Mouse (Mus musculus) gastrocnemius, postnatal 36 days (tissue): ENCODE measurements around the gene Trim27. TPM values are rescaled to one million over a fixed set of nuclear protein-coding genes. Genes with fewer than 3 reads are reported as not detected.
A peak's percentile ranks its signal among the peaks of the same experiment; 100 is the strongest.

Experiments used
- DNase-seq, 2 experiments: peaks; one replicate each; pipeline ENCODE4 v3.0.0; 2022
- intact Hi-C: fragments of 180-260 bp; cut with DNase I; formaldehyde crosslinking; loops from one replicate; pipeline ENCODE4 v1.15.1; 2025
- long read RNA-seq, 2 experiments: library from polyadenylated mRNA; stranded (forward); transcript quantifications; one replicate each; pipeline ENCODE4 v2.0.0; 2021
- total RNA-seq, 2 experiments: library from RNA; stranded (reverse); gene quantifications; 2 replicates each; pipeline ENCODE4 v1.2.3; 2021

Trim27 gene
- total RNA-seq = 10 to 100 TPM; 19.8 to 20.7 TPM
- long read RNA-seq, experiment 1, full-length matches to known transcripts = 11 of 20 reads
- long read RNA-seq, experiment 1, partial matches to known transcripts = 0 of 20 reads
- long read RNA-seq, experiment 1, other reads (novel, unspliced or antisense) = 9 of 20 reads
- long read RNA-seq, experiment 2, full-length matches to known transcripts = 9 of 18 reads
- long read RNA-seq, experiment 2, partial matches to known transcripts = 3 of 18 reads
- long read RNA-seq, experiment 2, other reads (novel, unspliced or antisense) = 6 of 18 reads

- intact Hi-C loops = no loop called here
- DNase-seq = no peak
These were observed at the start of gene Trim27 for GRCm38 (mm10) chr13:21179367-21179723. Trim27 (plus strand) TSS chr13:21179445.

DNA sequence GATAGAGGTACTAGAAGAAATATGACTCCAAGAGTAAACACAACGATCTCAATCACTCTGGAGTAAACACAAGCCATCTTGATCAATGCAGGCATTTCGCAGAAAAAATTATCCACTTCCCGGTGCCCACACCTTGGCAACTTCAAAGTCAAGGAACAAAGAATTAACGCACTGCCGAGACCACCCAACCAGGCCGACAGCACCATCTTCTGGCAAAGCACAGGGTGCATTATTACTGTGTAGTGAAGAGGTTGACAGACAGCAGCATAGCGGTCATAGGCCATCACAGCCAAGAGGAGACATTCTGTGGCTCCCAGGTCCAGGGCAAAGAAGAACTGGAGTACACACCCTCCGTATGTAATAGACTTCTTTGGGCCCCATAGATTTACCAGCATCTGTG is 36.8 kb upstream of the Trim27 start:
- no peak for DNase-seq
- intact Hi-C loops = no loop called here

DNA sequence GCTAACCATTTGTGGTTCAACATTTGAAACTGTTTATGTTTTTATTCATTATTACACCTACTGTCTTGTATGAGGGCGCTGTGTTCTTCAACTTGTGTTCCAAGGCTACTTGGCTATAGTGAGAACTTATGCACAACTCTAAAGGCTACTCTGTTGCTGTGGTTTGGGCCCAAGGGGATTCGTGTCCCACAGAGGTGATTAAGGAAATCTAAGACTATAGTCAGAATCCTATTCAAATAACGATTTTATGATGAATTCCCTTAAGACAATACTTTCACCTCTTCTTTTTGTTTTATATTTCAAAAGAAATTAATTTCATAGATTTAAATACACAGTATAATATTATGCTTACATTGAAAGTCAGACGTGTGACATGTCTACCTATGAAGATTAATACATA is 33.5 kb upstream of the Trim27 start, which contains the start of gene Olfr1368:
Gene Olfr1368 (minus strand): TSS at position 101 of the 400 bp plus-strand sequence.
- no peak for DNase-seq
- intact Hi-C loops = no loop called here

- intact Hi-C loops = loop anchor here (5.0 to 10.0 kb wide), 3 partner anchors 211 to 841 kb away; no protein-coding TSS in a partner anchor
- DNase-seq = no peak
These were observed 23.4 kb upstream of the Trim27 start for GRCm38 (mm10) chr13:21155888-21156287.

- DNase-seq = no peak
- intact Hi-C loops = loop anchor here (5.0 to 10.0 kb wide), 3 partner anchors 213 to 843 kb away; no protein-coding TSS in a partner anchor
These were observed 21.2 kb upstream of the Trim27 start for GRCm38 (mm10) chr13:21158071-21158470.

DNA sequence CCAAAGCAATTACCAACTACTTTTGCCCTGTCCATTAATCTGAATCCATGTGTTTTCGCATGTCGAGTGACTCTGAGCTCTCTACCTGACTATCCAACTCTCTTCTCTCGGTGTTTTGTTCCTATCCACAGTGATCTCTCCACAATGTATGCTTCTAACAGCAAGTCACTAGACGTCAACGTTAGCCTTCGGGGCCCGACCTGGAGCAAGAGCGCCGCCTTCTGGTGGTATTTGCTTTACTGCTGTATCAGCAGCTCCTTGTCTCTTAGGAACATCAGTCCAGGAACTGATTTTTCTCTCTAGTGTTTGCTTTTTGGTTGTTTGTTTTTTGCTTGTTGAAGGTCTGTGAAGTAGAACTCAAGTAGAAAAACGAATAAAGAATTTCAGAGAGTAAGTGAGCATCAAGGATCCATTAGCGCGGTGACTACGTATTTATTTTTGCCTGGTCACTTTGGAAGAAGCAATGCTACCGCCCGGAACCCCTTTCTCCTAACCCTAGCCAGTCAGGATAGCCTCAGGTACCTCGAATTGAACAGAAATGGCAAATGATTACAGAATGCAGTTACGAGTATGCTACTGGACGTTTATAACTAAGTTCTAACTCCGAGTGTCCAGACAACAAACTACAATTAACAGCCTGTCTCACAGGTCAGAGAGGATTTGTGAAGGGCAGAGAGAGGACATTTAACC is 20.3 kb upstream of the Trim27 start:
- intact Hi-C loops = loop anchor here (5.0 to 10.0 kb wide), 3 partner anchors 214 to 844 kb away; no protein-coding TSS in a partner anchor
- peak; percentile 68 to 81 for DNase-seq

GRCm38 (mm10) chr13:21159475-21159819 is 19.8 kb upstream of the Trim27 start:
- intact Hi-C loops = loop anchor here (5.0 to 10.0 kb wide), 3 partner anchors 215 to 845 kb away; no protein-coding TSS in a partner anchor

DNA sequence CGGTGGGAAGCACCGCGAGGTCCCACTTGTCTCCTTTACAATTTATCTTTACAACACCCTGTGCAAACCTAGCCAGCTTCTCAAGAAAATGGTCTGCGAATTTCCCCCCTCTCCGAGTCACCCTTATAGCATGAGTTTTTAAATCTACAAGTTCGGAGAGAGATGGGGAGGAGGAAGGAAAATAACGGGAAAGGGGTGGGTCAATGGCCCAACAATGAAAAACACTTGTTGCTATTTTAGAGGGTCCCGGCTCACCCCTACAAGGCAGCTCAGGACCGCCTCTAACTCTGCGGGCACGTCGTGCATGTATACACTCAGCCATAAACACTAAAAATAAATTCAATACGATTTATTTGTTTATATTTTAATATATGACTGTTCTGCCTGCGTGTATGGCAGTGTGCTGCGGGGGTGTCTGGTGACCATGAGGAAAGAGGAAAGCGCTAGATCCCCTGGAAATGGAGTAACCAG is 19.2 kb upstream of the Trim27 start:
- no peak for DNase-seq
- intact Hi-C loops = loop anchor here (5.0 kb wide), 2 partner anchors 72 to 867 kb away; no protein-coding TSS in a partner anchor

More at GRCm38 (mm10) chr13:21159475-21159819, 19.8 kb upstream of the Trim27 start:
- no peak for DNase-seq

GRCm38 (mm10) chr13:21160657-21161590 is 18.3 kb upstream of the Trim27 start:
- intact Hi-C loops = loop anchor here (5.0 kb wide), 2 partner anchors 71 to 866 kb away; no protein-coding TSS in a partner anchor
- DNase-seq = peak; percentile 84 to 92

- DNase-seq = no peak
- intact Hi-C loops = loop anchor here (5.0 kb wide), 2 partner anchors 71 to 866 kb away; no protein-coding TSS in a partner anchor
These were observed 17.7 kb upstream of the Trim27 start for GRCm38 (mm10) chr13:21161591-21161990.

DNA sequence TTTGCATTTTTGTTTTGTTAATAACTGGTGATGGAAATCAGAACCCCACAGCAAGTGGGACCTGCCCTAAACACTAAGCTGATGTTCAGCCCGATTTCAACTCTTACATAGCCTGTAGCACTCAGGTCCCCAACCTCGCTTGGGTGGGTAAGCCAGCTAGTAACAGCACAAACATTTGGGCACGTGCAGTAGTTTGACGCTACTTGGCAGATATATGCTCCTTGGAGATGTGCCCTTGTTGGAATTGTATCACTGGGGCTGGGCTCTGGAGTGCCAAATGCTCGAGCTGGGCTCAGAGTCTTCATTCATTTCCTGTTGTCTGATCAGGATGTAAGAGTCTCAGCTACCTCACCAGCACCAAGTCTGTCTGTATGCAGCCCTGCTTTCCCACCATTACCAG is 16.7 kb upstream of the Trim27 start:
- DNase-seq = no peak
- intact Hi-C loops = loop anchor here (5.0 kb wide), 2 partner anchors 70 to 865 kb away; no protein-coding TSS in a partner anchor

- peak; percentile 37 to 41 for DNase-seq
- intact Hi-C loops = loop anchor here (5.0 kb wide), 2 partner anchors 35 to 110 kb away; no protein-coding TSS in a partner anchor
These were observed 12.0 kb upstream of the Trim27 start for GRCm38 (mm10) chr13:21166936-21167909.

DNA sequence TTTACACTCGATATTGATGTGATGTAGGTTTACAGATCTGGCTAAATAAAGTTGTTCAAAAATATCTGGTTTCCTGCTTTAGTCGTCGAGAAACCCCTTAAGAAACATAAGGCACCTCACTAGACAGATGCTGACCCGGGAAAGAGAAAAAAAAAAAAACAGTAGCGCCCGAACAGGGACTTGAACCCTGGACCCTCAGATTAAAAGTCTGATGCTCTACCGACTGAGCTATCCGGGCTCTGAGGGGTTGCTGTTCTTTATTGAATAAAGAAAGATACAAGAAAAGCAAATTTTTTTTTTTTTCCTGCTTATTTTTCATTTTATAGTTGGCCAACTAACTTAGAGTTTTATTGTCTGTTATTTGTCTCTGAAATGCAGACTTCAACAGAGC is 11.3 kb upstream of the Trim27 start:
- DNase-seq = no peak

DNA sequence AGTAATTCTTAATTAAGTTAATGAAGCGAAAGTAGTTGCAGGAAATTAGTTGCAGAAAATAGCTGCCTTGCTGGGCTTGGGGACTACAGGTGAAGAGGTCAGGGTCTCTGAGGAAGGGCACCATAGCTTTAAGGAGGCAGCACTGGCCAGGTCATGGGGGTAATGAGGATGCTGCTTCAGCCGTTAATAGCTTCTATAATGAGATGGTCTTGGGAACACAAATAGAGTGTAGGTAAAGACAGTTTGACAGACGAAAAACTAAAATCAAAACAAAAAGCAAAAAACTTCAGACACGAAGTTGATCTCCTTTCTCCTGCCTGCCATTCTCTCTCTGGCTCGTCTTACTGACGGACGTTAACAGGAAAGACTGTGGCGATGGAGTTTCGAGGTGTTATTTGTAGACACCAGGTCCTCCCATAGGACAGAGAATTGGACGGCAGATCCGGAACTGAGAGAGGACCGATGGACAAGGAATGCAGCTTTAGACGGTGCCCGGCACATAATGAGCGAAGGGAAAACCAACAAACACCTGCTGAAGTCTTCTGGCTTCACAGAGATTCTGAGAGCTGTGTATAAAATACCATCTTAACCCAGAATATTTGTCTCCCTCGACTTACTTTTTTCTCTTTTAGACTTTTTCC is 10.8 kb upstream of the Trim27 start:
- intact Hi-C loops = loop anchor here (5.0 kb wide), 2 partner anchors 34 to 109 kb away; no protein-coding TSS in a partner anchor
- no peak for DNase-seq

More for the DNA sequence above, 11.3 kb upstream of the Trim27 start:
- intact Hi-C loops = loop anchor here (5.0 kb wide), 2 partner anchors 34 to 109 kb away; no protein-coding TSS in a partner anchor

DNA sequence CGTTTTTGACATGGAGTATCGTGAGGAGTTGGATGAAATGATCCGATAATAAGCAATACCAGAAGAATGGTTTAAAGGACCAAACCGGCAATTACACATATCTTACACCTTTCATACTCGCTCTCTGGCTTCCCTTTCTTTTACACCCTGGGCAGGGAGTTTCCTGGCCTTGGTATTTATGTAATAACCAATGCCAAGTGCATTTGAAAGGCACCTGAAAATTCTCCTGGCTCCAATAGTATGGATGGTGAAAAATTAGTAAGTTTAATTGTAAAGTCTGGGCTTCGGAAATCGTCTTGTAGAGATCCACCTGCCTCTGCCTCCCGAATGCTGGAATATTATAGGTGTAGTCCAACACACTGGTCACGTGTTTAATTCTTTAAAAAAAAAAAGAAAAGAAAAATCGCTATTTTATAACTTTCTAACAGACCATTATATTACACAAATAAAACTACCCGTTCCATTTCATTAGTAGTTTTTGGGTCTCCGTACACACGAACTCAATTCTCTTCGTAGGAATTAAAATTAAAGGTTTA is 10.1 kb upstream of the Trim27 start:
- intact Hi-C loops = loop anchor here (5.0 kb wide), 2 partner anchors 33 to 108 kb away; no protein-coding TSS in a partner anchor
- DNase-seq = no peak

- intact Hi-C loops = loop anchor here (5.0 kb wide), 3 partner anchors 32 to 542 kb away; no protein-coding TSS in a partner anchor
- peak; percentile 61 to 72 for DNase-seq
These were observed 9.4 kb upstream of the Trim27 start for GRCm38 (mm10) chr13:21169657-21170430.
